Mouse (Mus musculus) G1E (cell line): Measurements from ENCODE around the gene Cabin1. TPM values are rescaled to one million over a fixed set of nuclear protein-coding genes. Genes with fewer than 3 reads are reported as not detected.

Experiments used
- ATAC-seq: 2 replicates; pipeline ENCODE4 v1.8.0; 2016; ENCODE audit warnings: mild to moderate bottlenecking; ENCODE audit not compliant: insufficient number of reproducible peaks, poor library complexity, low FRiP score, severe bottlenecking; ENCODE audit errors: extremely low read depth
- DNase-seq: peaks from one replicate; pipeline ENCODE4 v3.0.0; 2012; ENCODE audit warnings: low spot score
- H3K27me3 ChIP-seq: 2 replicates; pipeline ENCODE4 v1.6.1; 2012; ENCODE audit warnings: mild to moderate bottlenecking, low read length, inconsistent platforms; ENCODE audit not compliant: insufficient read depth
- H3K36me3 ChIP-seq: replicated peaks from 2 replicates; pipeline ENCODE3; 2012; ENCODE audit warnings: mild to moderate bottlenecking, inconsistent platforms
- H3K4me1 ChIP-seq: 2 replicates; pipeline ENCODE4 v1.6.1; 2012; ENCODE audit warnings: low read depth, low read length, inconsistent platforms, mixed read lengths; ENCODE audit not compliant: insufficient read depth
- H3K4me3 ChIP-seq: 2 replicates; pipeline ENCODE4 v1.5.1; 2012; ENCODE audit warnings: low read depth, mild to moderate bottlenecking, inconsistent platforms, low read length, moderate library complexity, mixed read lengths
- H3K9me3 ChIP-seq: replicated peaks from 2 replicates; pipeline ENCODE4 v1.6.1; 2012; ENCODE audit warnings: inconsistent platforms
- CTCF ChIP-seq: IDR thresholded peaks from 2 replicates; pipeline ENCODE4 v1.5.1; 2012; ENCODE audit warnings: low read depth, low read length, inconsistent platforms, mixed read lengths
- GATA1 ChIP-seq: IDR thresholded peaks from 2 replicates; pipeline ENCODE4 v1.6.1; 2012; ENCODE audit warnings: borderline replicate concordance, low read length, inconsistent platforms, mixed read lengths
- GATA2 ChIP-seq: IDR thresholded peaks from 2 replicates; pipeline ENCODE4 v1.6.1; 2012; ENCODE audit warnings: low read depth, low read length, inconsistent platforms, borderline replicate concordance
- POLR2AphosphoS5 ChIP-seq: IDR thresholded peaks from 2 replicates; pipeline ENCODE4 v1.6.1; 2012; ENCODE audit warnings: low read depth, low read length, inconsistent platforms; ENCODE audit not compliant: insufficient replicate concordance
- TAL1 ChIP-seq: conservative IDR thresholded peaks from 2 replicates; pipeline ENCODE4 v1.6.1; 2012; ENCODE audit warnings: low read depth, low read length, inconsistent platforms, mixed read lengths
- polyA plus RNA-seq: library from polyadenylated mRNA; stranded (reverse); fragments of >175 nt; gene quantifications from 2 replicates; pipeline ENCODE4 v1.2.3, GENCODE M21; 2012
- total RNA-seq, 2 experiments: library from RNA; stranded (forward) in 1 of 2; stranded (reverse) in 1 of 2; fragments of 200-1000 nt in 1 of 2; fragments of >200 nt in 1 of 2; fragmentation: Nextera tagmentation in 1 of 2; gene quantifications; 2 replicates each; pipeline ENCODE4 v1.2.3; 2014 to 2017

Cabin1 gene
- total and polyA plus RNA-seq, 3 experiments = 30.5 to 96.5 (median 78.7) TPM

- Histone ChIP-seq H3K36me3 (peaks cover 98% of the 10 kb centered on the region), H3K4me3 (no peak overlapping the region), H3K27me3 (no peaks in the 10 kb centered on the region), H3K9me3 (no peaks in the 10 kb centered on the region), H3K4me1 (peaks cover 60% of the 10 kb centered on the region)
- DNase-seq = no peak
- TF ChIP-seq TAL1 = no peak
- no peak for TF ChIP-seq CTCF
- no peak for TF ChIP-seq GATA2
- TF ChIP-seq POLR2AphosphoS5 = no peak
- ATAC-seq = no peak
Observed at GRCm38 (mm10) chr10:75694567-75694966, 69.6 kb downstream of the Cabin1 start.

GRCm38 (mm10) chr10:75693451-75694233 lies 70.5 kb downstream of the Cabin1 start:
- DNase-seq = peak; percentile 22
- peaks cover 98% of the 10 kb centered on the region for H3K36me3 ChIP-seq
- TF ChIP-seq GATA1 = no peak
- TF ChIP-seq CTCF = no peak
- no peak for TF ChIP-seq GATA2
- no peak for TF ChIP-seq TAL1
- no peak for TF ChIP-seq POLR2AphosphoS5
- ATAC-seq = no peak
- no peaks in the 10 kb centered on the region for H3K27me3 ChIP-seq
- H3K4me1 ChIP-seq = peaks cover 55% of the 10 kb centered on the region
- H3K4me3 ChIP-seq = peak overlapping the region; percentile 50; the same call in 1 of the 2 replicates
- H3K9me3 ChIP-seq = no peaks in the 10 kb centered on the region

- Histone ChIP-seq H3K27me3 (no peaks in the 10 kb centered on the region), H3K9me3 (no peaks in the 10 kb centered on the region), H3K4me1 (peaks cover 6% of the 10 kb centered on the region), H3K4me3 (no peak overlapping the region), H3K36me3 (peaks cover 98% of the 10 kb centered on the region)
- no peak for DNase-seq
- no peak for TF ChIP-seq CTCF
- TF ChIP-seq POLR2AphosphoS5 = no peak
- no peak for TF ChIP-seq GATA1
- TF ChIP-seq TAL1 = no peak
- TF ChIP-seq GATA2 = no peak
- no peak for ATAC-seq
Observed at GRCm38 (mm10) chr10:75688598-75688997, 75.5 kb downstream of the Cabin1 start.

GRCm38 (mm10) chr10:75686724-75687123 lies 77.4 kb downstream of the Cabin1 start:
- ATAC-seq (no peak), DNase-seq (no peak)
- Histone ChIP-seq H3K4me3 (no peak overlapping the region), H3K27me3 (no peaks in the 10 kb centered on the region), H3K36me3 (peaks cover 98% of the 10 kb centered on the region), H3K4me1 (no peaks in the 10 kb centered on the region), H3K9me3 (no peaks in the 10 kb centered on the region)
- TF ChIP-seq GATA1 = no peak

- no peaks in the 10 kb centered on the region for H3K9me3 ChIP-seq
- H3K4me3 ChIP-seq = no peak overlapping the region
- DNase-seq (no peak), ATAC-seq (no peak)
- TF ChIP-seq GATA1 (no peak), GATA2 (no peak), CTCF (no peak)
- peaks cover 100% of the 10 kb centered on the region for H3K36me3 ChIP-seq
- H3K4me1 ChIP-seq = no peaks in the 10 kb centered on the region
- no peaks in the 10 kb centered on the region for H3K27me3 ChIP-seq
Observed at GRCm38 (mm10) chr10:75684035-75685004, 79.8 kb downstream of the Cabin1 start.

GRCm38 (mm10) chr10:75680574-75681001 lies 83.6 kb downstream of the Cabin1 start:
- TF ChIP-seq GATA2 = no peak
- TF ChIP-seq CTCF = no peak
- TF ChIP-seq TAL1 = no peak
- TF ChIP-seq GATA1 = no peak
- TF ChIP-seq POLR2AphosphoS5 = no peak
- ATAC-seq = no peak
- H3K9me3 ChIP-seq = no peaks in the 10 kb centered on the region
- H3K27me3 ChIP-seq = no peaks in the 10 kb centered on the region
- no peaks in the 10 kb centered on the region for H3K4me1 ChIP-seq
- no peak overlapping the region for H3K4me3 ChIP-seq
- no peak for DNase-seq
- peaks cover 100% of the 10 kb centered on the region for H3K36me3 ChIP-seq
